Mouse (Mus musculus) small intestine, adult 2 months (tissue): ENCODE data around the gene Gng7. TPM values are rescaled to one million over a fixed set of nuclear protein-coding genes. Genes with fewer than 3 reads are reported as not detected.

Experiments
- H3K27ac ChIP-seq: fragments of 200-500 bp; 2 replicates; pipeline ENCODE4 v1.5.1; 2012; ENCODE audit warnings: low read depth, low read length, control low read depth, inconsistent platforms; ENCODE audit not compliant: insufficient read depth
- H3K27me3 ChIP-seq: fragments of 200-500 bp; 2 replicates; pipeline ENCODE4 v1.6.1; 2012; ENCODE audit warnings: mild to moderate bottlenecking, moderate library complexity, low read length, inconsistent platforms; ENCODE audit not compliant: control insufficient read depth, insufficient read depth
- H3K36me3 ChIP-seq: fragments of 200-500 bp; 2 replicates; pipeline ENCODE4 v1.6.1; 2012; ENCODE audit warnings: mild to moderate bottlenecking, low read length, control low read depth, inconsistent platforms; ENCODE audit not compliant: control insufficient read depth, insufficient read depth
- H3K4me1 ChIP-seq: fragments of 200-500 bp; 2 replicates; pipeline ENCODE4 v1.6.1; 2012; ENCODE audit warnings: low read length, inconsistent platforms, mixed read lengths; ENCODE audit not compliant: control insufficient read depth, insufficient read depth, insufficient read length
- H3K4me3 ChIP-seq: fragments of 200-500 bp; 2 replicates; pipeline ENCODE4 v1.5.1; 2012; ENCODE audit warnings: low read depth, mild to moderate bottlenecking, control low read depth, inconsistent platforms, low read length, moderate library complexity
- CTCF ChIP-seq: fragments of 200-500 bp; IDR thresholded peaks from 2 replicates; pipeline ENCODE4 v1.5.1; 2012; ENCODE audit warnings: low read depth, mild to moderate bottlenecking, control low read depth, inconsistent platforms, low read length, moderate library complexity, mixed read lengths; ENCODE audit not compliant: insufficient replicate concordance, insufficient read length; ENCODE audit errors: extremely low read depth
- POLR2A ChIP-seq: fragments of 200-500 bp; IDR thresholded peaks from 2 replicates; pipeline ENCODE4 v1.6.1; 2012; ENCODE audit warnings: low read depth, mild to moderate bottlenecking, control low read depth, inconsistent platforms, low read length, moderate library complexity
- WGBS: fragments of 180-500 bp; shearing (Covaris S2); methylation state at CpG from one replicate; pipeline ENCODE4 v1.1.7; 2018; 5-methylcytosine and 5-hydroxymethylcytosine counted together
- polyA plus RNA-seq: library from polyadenylated mRNA; depleted of rRNA; stranded (reverse); fragments of >200 nt; gene quantifications from 2 replicates; pipeline ENCODE4 v1.2.3, GENCODE M21; 2012

The Gng7 gene
- polyA plus RNA-seq, 1 experiment, result 0.44 TPM

- Histone ChIP-seq H3K27ac (no peak overlapping the region), H3K36me3 (peaks cover 7% of the 10 kb centered on the region; the same call in 1 of the 2 replicates), H3K4me3 (no peak overlapping the region), H3K27me3 (no peaks in the 10 kb centered on the region), H3K4me1 (peaks cover 1% of the 10 kb centered on the region; the same call in 1 of the 2 replicates)
- TF ChIP-seq POLR2A (no peak), CTCF (no peak)
- 73% methylated on average over 7 of the region's 7 CpGs for WGBS
Observed at GRCm38 (mm10) chr10:81036251-81036650, 21.5 kb upstream of the Gng7 start.

GRCm38 (mm10) chr10:81033586-81033985, 18.8 kb upstream of the Gng7 start:
- peaks cover 13% of the 10 kb centered on the region for H3K36me3 ChIP-seq
- no peaks in the 10 kb centered on the region for H3K27me3 ChIP-seq
- H3K4me1 ChIP-seq, result no peaks in the 10 kb centered on the region
- H3K27ac ChIP-seq, result no peak overlapping the region
- TF ChIP-seq CTCF, result no peak
- TF ChIP-seq POLR2A, result no peak
- 77% methylated on average over 10 of the region's 10 CpGs for WGBS
- no peak overlapping the region for H3K4me3 ChIP-seq

GRCm38 (mm10) chr10:81029031-81029430, 14.3 kb upstream of the Gng7 start:
- TF ChIP-seq CTCF (no peak), POLR2A (no peak)
- H3K27me3 ChIP-seq, result peaks cover 15% of the 10 kb centered on the region
- no peak overlapping the region for H3K4me3 ChIP-seq
- H3K4me1 ChIP-seq, result peaks cover 2% of the 10 kb centered on the region; the same call in 1 of the 2 replicates
- H3K27ac ChIP-seq, result no peak overlapping the region
- peaks cover 13% of the 10 kb centered on the region for H3K36me3 ChIP-seq
- WGBS, result 50% methylated on average over 10 of the region's 10 CpGs

GRCm38 (mm10) chr10:81028219-81028618, 13.5 kb upstream of the Gng7 start:
- TF ChIP-seq POLR2A (no peak), CTCF (no peak)
- H3K27me3 ChIP-seq, result peaks cover 15% of the 10 kb centered on the region
- H3K36me3 ChIP-seq, result peaks cover 11% of the 10 kb centered on the region
- H3K4me1 ChIP-seq, result peaks cover 2% of the 10 kb centered on the region; the same call in 1 of the 2 replicates
- no peak overlapping the region for H3K27ac ChIP-seq
- H3K4me3 ChIP-seq, result no peak overlapping the region

GRCm38 (mm10) chr10:81027331-81027730, 12.6 kb upstream of the Gng7 start:
- 47% methylated on average over 4 of the region's 4 CpGs for WGBS
- Histone ChIP-seq H3K27ac (no peak overlapping the region), H3K4me3 (no peak overlapping the region), H3K4me1 (peaks cover 2% of the 10 kb centered on the region; the same call in 1 of the 2 replicates), H3K36me3 (peaks cover 10% of the 10 kb centered on the region), H3K27me3 (peaks cover 20% of the 10 kb centered on the region)
- TF ChIP-seq POLR2A (no peak), CTCF (no peak)

- Histone ChIP-seq H3K27me3 (peaks cover 23% of the 10 kb centered on the region), H3K4me3 (no peak overlapping the region), H3K4me1 (peaks cover 2% of the 10 kb centered on the region; the same call in 1 of the 2 replicates), H3K36me3 (peaks cover 10% of the 10 kb centered on the region), H3K27ac (no peak overlapping the region)
- TF ChIP-seq POLR2A, result no peak
- TF ChIP-seq CTCF, result no peak
- 90% methylated on average over 5 of the region's 5 CpGs for WGBS
Observed at GRCm38 (mm10) chr10:81026857-81027256, 12.1 kb upstream of the Gng7 start.

GRCm38 (mm10) chr10:81025639-81026275, 11.0 kb upstream of the Gng7 start, which contains the start of gene Diras1:
TSS of gene Diras1 (minus strand) at chr10:81025662.
- peak within 1 kb of the TSS; percentile 40 for H3K4me3 ChIP-seq
- peaks cover 23% of the 10 kb centered on the region for H3K27me3 ChIP-seq
- peaks cover 2% of the 10 kb centered on the region; the same call in 1 of the 2 replicates for H3K4me1 ChIP-seq
- TF ChIP-seq POLR2A, result no peak
- TF ChIP-seq CTCF, result no peak
- H3K36me3 ChIP-seq, result peaks cover 2% of the 10 kb centered on the region
- WGBS, result 38% methylated on average over 12 of the region's 12 CpGs
- no peak within 1 kb of the TSS for H3K27ac ChIP-seq
